In genomic region chr4:43372155-43372554, GRCm38 (mm10) we compare ENCODE assay signal across 16 mouse cellular contexts. TPM values are rescaled to one million over a fixed set of nuclear protein-coding genes. Genes with fewer than 3 reads are reported as not detected.
DNase-seq lines count a peak whose midpoint lies in the region; ATAC-seq and TF ChIP-seq lines count a peak whose summit lies in the region.
"Had no signal": no experiment of that assay in that cellular context is flagged by ENCODE, and none has a peak within 500 bp of the region (broad histone marks: within the 10 kb centered on the region; RNA-seq: fewer than 3 reads in every experiment).

No protein-coding gene starts in this region.

- TF ChIP-seq CTCF in heart, adult 2 months (IDR thresholded peaks at IDR 0.05), result peak; percentile 55
- peak; percentile 68 for TF ChIP-seq CTCF in kidney, adult 2 months (conservative IDR thresholded peaks at IDR 0.05; ENCODE audit: insufficient read depth, insufficient read length, low read depth, low read length)
- TF ChIP-seq CTCF in lung, embryonic 14.5 days (IDR thresholded peaks at IDR 0.05; ENCODE audit: low read depth), result 0 out of 2 replicates have a peak, but pooled peaks have one; percentile 13

- intact Hi-C loops in heart, adult 2 months (cut with DNase I), result no loop called here

- H3K4me2 ChIP-seq in lung, embryonic 14.5 days, result no peak overlapping the region
- H3K4me2 ChIP-seq: heart, embryonic 13.5 days; hindbrain, embryonic 14.5 days; liver, embryonic 13.5 days; midbrain, embryonic 13.5 days; neural tube, embryonic 12.5 days had no signal

- no peak overlapping the region for H3K9ac ChIP-seq in heart, adult 2 months (ENCODE audit: low read depth, low read length)
- H3K9ac ChIP-seq in lung, embryonic 14.5 days, result no peak overlapping the region
- H3K9ac ChIP-seq: heart, embryonic 13.5 days; hindbrain, embryonic 14.5 days; liver, embryonic 13.5 days; midbrain, embryonic 13.5 days; neural tube, embryonic 12.5 days had no signal

- TF ChIP-seq POLR2A in heart, adult 2 months (IDR thresholded peaks at IDR 0.05; ENCODE audit: insufficient read depth, low read depth, low read length), result no peak
- no peak for TF ChIP-seq POLR2A in kidney, adult 2 months (IDR thresholded peaks at IDR 0.05; ENCODE audit: low read depth, low read length)

- H3K9me3 ChIP-seq in heart, embryonic 10.5 days, result no peaks in the 10 kb centered on the region
- H3K9me3 ChIP-seq in lung, embryonic 14.5 days (ENCODE audit: low read depth, low read length), result no peaks in the 10 kb centered on the region
- H3K9me3 ChIP-seq in embryonic facial prominence, embryonic 10.5 days, result no peaks in the 10 kb centered on the region
- H3K9me3 ChIP-seq: heart, embryonic 13.5 days; liver, embryonic 13.5 days; midbrain, embryonic 13.5 days; neural tube, embryonic 12.5 days had no signal

- no peaks in the 10 kb centered on the region for H3K36me3 ChIP-seq in heart, adult 2 months (ENCODE audit: control insufficient read depth, insufficient read depth, low read length)
- no peaks in the 10 kb centered on the region for H3K36me3 ChIP-seq in heart, embryonic 10.5 days
- no peaks in the 10 kb centered on the region for H3K36me3 ChIP-seq in kidney, adult 2 months (ENCODE audit: control insufficient read depth, insufficient read depth, low read length)
- H3K36me3 ChIP-seq in lung, embryonic 14.5 days (ENCODE audit: insufficient read depth), result no peaks in the 10 kb centered on the region
- no peaks in the 10 kb centered on the region for H3K36me3 ChIP-seq in embryonic facial prominence, embryonic 10.5 days (replicated peaks)
- H3K36me3 ChIP-seq: heart, embryonic 13.5 days; liver, embryonic 13.5 days; midbrain, embryonic 13.5 days; neural tube, embryonic 12.5 days had no signal

- DNase-seq in heart, adult 2 months, result no peak
- no peak for DNase-seq in heart, embryonic 10.5 days (ENCODE audit: low spot score)
- DNase-seq in A20 (ENCODE audit: low read depth, low spot score), result peak; percentile 4
- DNase-seq in kidney, adult 2 months, result peak; percentile 77
- no peak for DNase-seq in lung, embryonic 14.5 days
- DNase-seq in embryonic facial prominence, embryonic 10.5 days (ENCODE audit: low spot score), result no peak
- DNase-seq in heart, adult 8-10 months (ENCODE audit: low spot score), result no peak
- DNase-seq in gastrocnemius, postnatal 10 days, result no peak
- DNase-seq: adrenal gland, postnatal 10 days; embryo, embryonic 11 days; liver, embryonic 13.5 days had no signal

- no peaks in the 10 kb centered on the region for H3K27me3 ChIP-seq in heart, adult 2 months (ENCODE audit: control insufficient read depth, insufficient read depth, low read length)
- peaks cover 4% of the 10 kb centered on the region; the same call in 1 of the 2 replicates for H3K27me3 ChIP-seq in heart, embryonic 10.5 days (ENCODE audit: insufficient read depth, poor library complexity, severe bottlenecking)
- no peaks in the 10 kb centered on the region for H3K27me3 ChIP-seq in kidney, adult 2 months (replicated peaks; ENCODE audit: control insufficient read depth, insufficient read depth, low read length)
- H3K27me3 ChIP-seq in lung, embryonic 14.5 days (ENCODE audit: insufficient read depth, low read length), result no peaks in the 10 kb centered on the region; the same call in 1 of the 2 replicates
- H3K27me3 ChIP-seq in embryonic facial prominence, embryonic 10.5 days (replicated peaks; ENCODE audit: low read depth, poor library complexity, severe bottlenecking), result no peaks in the 10 kb centered on the region
- H3K27me3 ChIP-seq: liver, embryonic 13.5 days; midbrain, embryonic 13.5 days; neural tube, embryonic 12.5 days; Patski had no signal

- H3K4me1 ChIP-seq in heart, adult 2 months (ENCODE audit: control insufficient read depth, insufficient read depth, low read length), result no peaks in the 10 kb centered on the region
- no peaks in the 10 kb centered on the region for H3K4me1 ChIP-seq in heart, embryonic 10.5 days
- 0 out of 2 replicates have a peak, but pooled peaks cover 5% of the 10 kb centered on the region for H3K4me1 ChIP-seq in kidney, adult 2 months (ENCODE audit: control insufficient read depth, insufficient read depth, low read length)
- no peaks in the 10 kb centered on the region for H3K4me1 ChIP-seq in lung, embryonic 14.5 days (ENCODE audit: insufficient read depth)
- H3K4me1 ChIP-seq in embryonic facial prominence, embryonic 10.5 days, result no peaks in the 10 kb centered on the region
- H3K4me1 ChIP-seq: heart, embryonic 13.5 days; liver, embryonic 13.5 days; midbrain, embryonic 13.5 days; neural tube, embryonic 12.5 days had no signal

- H3K27ac ChIP-seq in heart, adult 2 months, result no peak overlapping the region
- no peak overlapping the region for H3K27ac ChIP-seq in heart, embryonic 10.5 days
- no peak overlapping the region for H3K27ac ChIP-seq in kidney, adult 2 months (ENCODE audit: insufficient read depth, low read depth, low read length)
- H3K27ac ChIP-seq in lung, embryonic 14.5 days (ENCODE audit: low read depth), result no peak overlapping the region
- no peak overlapping the region for H3K27ac ChIP-seq in embryonic facial prominence, embryonic 10.5 days (replicated peaks)
- H3K27ac ChIP-seq: heart, embryonic 13.5 days; hindbrain, embryonic 14.5 days; liver, embryonic 13.5 days; midbrain, embryonic 13.5 days; neural tube, embryonic 12.5 days had no signal

- TF ChIP-seq EP300 in heart, adult 2 months (IDR thresholded peaks at IDR 0.05; ENCODE audit: insufficient read depth, low read depth, low read length), result no peak

- no peak overlapping the region for H3K4me3 ChIP-seq in heart, adult 2 months
- H3K4me3 ChIP-seq in heart, embryonic 10.5 days, result no peak overlapping the region
- no peak overlapping the region for H3K4me3 ChIP-seq in kidney, adult 2 months (ENCODE audit: insufficient read depth, low read depth, low read length)
- H3K4me3 ChIP-seq in lung, embryonic 14.5 days (ENCODE audit: low read depth, low read length), result no peak overlapping the region
- no peak overlapping the region for H3K4me3 ChIP-seq in embryonic facial prominence, embryonic 10.5 days
- H3K4me3 ChIP-seq: heart, embryonic 13.5 days; liver, embryonic 13.5 days; midbrain, embryonic 13.5 days; neural tube, embryonic 12.5 days had no signal

- WGBS in heart, adult 2 months, result 60% methylated on average over 4 of the region's 4 CpGs
- WGBS in heart, embryonic 10.5 days, result 60% methylated on average over 4 of the region's 4 CpGs
- WGBS in kidney, adult 2 months, result 44% methylated on average over 4 of the region's 4 CpGs
- 51% methylated on average over 4 of the region's 4 CpGs for WGBS in lung, embryonic 14.5 days
- 71% methylated on average over 4 of the region's 4 CpGs for WGBS in embryonic facial prominence, embryonic 10.5 days

- ATAC-seq in lung, embryonic 14.5 days (ENCODE audit: insufficient read depth), result no peak
- ATAC-seq: midbrain, embryonic 13.5 days; Patski had no signal

- H3K79me2 ChIP-seq in heart, adult 2 months (replicated peaks; ENCODE audit: control insufficient read depth, insufficient read depth, low read length), result no peaks in the 10 kb centered on the region

RNA-seq across cellular contexts. Expression of gene Rusc2, which starts 9.6 kb away (rescaled TPM):
- total RNA-seq in heart, adult 2 months (2021), result 10 to 100 TPM; 43.5 to 45.3 TPM
- 27.2 and 27.5 TPM in 2 replicates for polyA plus RNA-seq in heart, adult 2 months (2012; rRNA removed)
- polyA plus RNA-seq in heart, embryonic 10.5 days (2016; fragmentation: Nextera tagmentation; extraction: Ambion mirVana), result 9.9 and 11.2 TPM in 2 replicates
- 15.5 and 17.3 TPM in 2 replicates for polyA plus RNA-seq in kidney, adult 2 months (2012; rRNA removed)
- 5.0 and 5.8 TPM in 2 replicates for polyA plus RNA-seq in lung, embryonic 14.5 days (2014; fragmentation: Nextera tagmentation; extraction: Ambion mirVana)
- 9.5 and 10.9 TPM in 2 replicates for polyA plus RNA-seq in embryonic facial prominence, embryonic 10.5 days (2016; fragmentation: Nextera tagmentation; extraction: Ambion mirVana)
- total RNA-seq in heart, adult 8-10 months (2022), result 10 to 100 TPM; 47.4 to 58.6 (median 48.9) TPM
- 10 to 100 TPM; 30.3 to 33.9 TPM for total RNA-seq in gastrocnemius, postnatal 10 days (2021)

RNA-seq across cellular contexts. Expression of gene Fam166b, which starts 56.8 kb away (rescaled TPM):
- total RNA-seq in heart, adult 2 months (2021), result not detected
- 1.4 TPM in 1 of 2 replicates, not detected in the other for polyA plus RNA-seq in heart, adult 2 months (2012; rRNA removed)
- polyA plus RNA-seq in heart, embryonic 10.5 days (2016; fragmentation: Nextera tagmentation; extraction: Ambion mirVana), result not detected in 2 replicates
- polyA plus RNA-seq in kidney, adult 2 months (2012; rRNA removed), result 1.3 and 1.6 TPM in 2 replicates
- 0.32 and 0.34 TPM in 2 replicates for polyA plus RNA-seq in lung, embryonic 14.5 days (2014; fragmentation: Nextera tagmentation; extraction: Ambion mirVana)
- polyA plus RNA-seq in embryonic facial prominence, embryonic 10.5 days (2016; fragmentation: Nextera tagmentation; extraction: Ambion mirVana), result 0.11 TPM in 1 of 2 replicates, not detected in the other
- total RNA-seq in heart, adult 8-10 months (2022), result not detected
- not detected for total RNA-seq in gastrocnemius, postnatal 10 days (2021)
- polyA plus RNA-seq: liver, embryonic 13.5 days had no signal

Comparison
In these comparisons a context has a peak if more than half of its experiments do, and no peak if none do; other contexts are left out.
1. DNase-seq: peak in A20 (single experiment) and kidney, adult 2 months (single experiment); none in heart, adult 2 months (0 of 2), heart, embryonic 10.5 days (single experiment), lung, embryonic 14.5 days (single experiment), embryonic facial prominence, embryonic 10.5 days (single experiment), heart, adult 8-10 months (single experiment) and gastrocnemius, postnatal 10 days (single experiment).
2. CTCF ChIP-seq: peak in every context shown above with its lines; median percentile 68 in kidney, adult 2 months; 55 in heart, adult 2 months; 13 in lung, embryonic 14.5 days.